Mouse (Mus musculus) forebrain, embryonic 14.5 days (tissue): ENCODE data around the gene Vgll2. TPM values are rescaled to one million over a fixed set of nuclear protein-coding genes. Genes with fewer than 3 reads are reported as not detected.

Experiments used
- ATAC-seq: fragments of 200-750 bp; cut with Nextera tagmentation; 2 replicates; pipeline ENCODE4 v1.8.0; 2017; ENCODE audit warnings: mild to moderate bottlenecking, moderate library complexity
- DNase-seq: peaks from one replicate; pipeline ENCODE4 v3.0.0-alpha.2; 2015; ENCODE audit warnings: low spot score
- H3K27ac ChIP-seq: fragments of 300-500 bp; sonication (generic); 2 replicates; pipeline ENCODE4 v1.5.1; 2014; ENCODE audit warnings: low read depth, mild to moderate bottlenecking, control low read depth, low read length, moderate library complexity
- H3K27me3 ChIP-seq: fragments of 300-500 bp; sonication (generic); replicated peaks from 2 replicates; pipeline ENCODE4 v1.6.1; 2014; ENCODE audit warnings: low read length, control low read depth, mixed read lengths; ENCODE audit not compliant: control insufficient read depth, insufficient read depth
- H3K36me3 ChIP-seq: fragments of 300-500 bp; sonication (generic); 2 replicates; pipeline ENCODE4 v1.6.1; 2014; ENCODE audit warnings: low read length, control low read depth; ENCODE audit not compliant: control insufficient read depth, insufficient read depth
- H3K4me1 ChIP-seq: fragments of 300-500 bp; sonication (generic); 2 replicates; pipeline ENCODE4 v1.6.1; 2014; ENCODE audit warnings: antibody characterized with exemption, low read length, control low read depth; ENCODE audit not compliant: control insufficient read depth, insufficient read depth
- H3K4me2 ChIP-seq: fragments of 300-500 bp; sonication (generic); 2 replicates; pipeline ENCODE4 v1.6.1; 2014; ENCODE audit warnings: mild to moderate bottlenecking, control low read depth, low read length
- H3K4me3 ChIP-seq: fragments of 300-500 bp; sonication (generic); 2 replicates; pipeline ENCODE4 v1.5.1; 2014; ENCODE audit warnings: low read depth, low read length, control low read depth
- H3K9ac ChIP-seq: fragments of 300-500 bp; sonication (generic); 2 replicates; pipeline ENCODE4 v1.6.1; 2014; ENCODE audit warnings: mild to moderate bottlenecking, low read length, control low read depth, moderate library complexity
- H3K9me3 ChIP-seq: fragments of 300-500 bp; sonication (generic); replicated peaks from 2 replicates; pipeline ENCODE4 v1.6.1; 2016; ENCODE audit warnings: low read length, control low read depth, mixed read lengths; ENCODE audit not compliant: control insufficient read depth
- WGBS: fragments of 180-500 bp; shearing (Covaris S2); extraction: QIAGEN DNeasy Blood & Tissue Kit; methylation state at CpG from one replicate; pipeline ENCODE4 v1.1.7; 2014; 5-methylcytosine and 5-hydroxymethylcytosine counted together
- polyA plus RNA-seq: library from polyadenylated mRNA; unstranded; fragments of >200 nt; fragmentation: Nextera tagmentation; extraction: Ambion mirVana; gene quantifications from 2 replicates; pipeline ENCODE4 v1.2.1, GENCODE M21; 2014

The Vgll2 gene
- 1.0 and 1.8 TPM in 2 replicates for polyA plus RNA-seq

DNA sequence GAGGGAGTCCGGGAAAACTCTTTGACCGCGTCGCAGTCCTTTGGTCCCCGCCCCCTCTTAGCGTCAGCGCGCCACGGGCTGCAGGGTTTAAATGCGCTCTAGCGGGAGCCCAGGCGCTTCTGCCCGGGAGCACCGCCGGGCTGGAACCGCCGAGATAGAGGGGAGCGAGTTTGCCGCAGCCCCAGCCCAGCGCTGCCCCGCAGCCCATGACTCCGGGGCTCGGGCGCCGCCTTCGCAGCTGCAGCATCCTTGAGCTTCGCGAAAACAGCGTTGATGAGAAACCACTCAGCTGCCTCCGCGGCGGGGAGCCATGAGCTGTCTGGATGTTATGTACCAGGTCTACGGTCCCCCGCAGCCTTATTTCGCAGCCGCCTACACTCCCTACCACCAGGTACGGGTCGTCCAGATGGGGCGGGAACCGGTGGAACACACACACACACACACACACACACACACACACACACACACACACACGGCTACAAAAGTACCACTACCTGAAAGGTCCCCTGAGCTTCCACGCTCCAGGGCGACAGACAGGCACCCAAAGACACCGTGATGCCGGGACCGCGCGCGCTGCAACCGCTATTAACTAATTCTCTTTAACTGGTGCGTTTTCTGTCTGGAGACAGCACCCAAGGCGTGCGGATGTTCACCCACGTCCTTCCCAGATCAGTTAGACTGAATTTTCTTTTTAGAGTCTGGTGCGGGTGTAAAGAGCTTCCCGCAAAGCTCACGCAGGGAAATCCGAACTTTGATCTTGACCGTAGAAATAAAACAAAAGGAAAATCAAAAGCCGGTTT is at the start of gene Vgll2:
Gene Vgll2 (plus strand): TSS at position 90 of the 800 bp plus-strand sequence.
- WGBS: under 1% methylated on average over 56 of the region's 60 CpGs
- peak within 1 kb of the TSS; percentile 54 for H3K9ac ChIP-seq

DNA sequence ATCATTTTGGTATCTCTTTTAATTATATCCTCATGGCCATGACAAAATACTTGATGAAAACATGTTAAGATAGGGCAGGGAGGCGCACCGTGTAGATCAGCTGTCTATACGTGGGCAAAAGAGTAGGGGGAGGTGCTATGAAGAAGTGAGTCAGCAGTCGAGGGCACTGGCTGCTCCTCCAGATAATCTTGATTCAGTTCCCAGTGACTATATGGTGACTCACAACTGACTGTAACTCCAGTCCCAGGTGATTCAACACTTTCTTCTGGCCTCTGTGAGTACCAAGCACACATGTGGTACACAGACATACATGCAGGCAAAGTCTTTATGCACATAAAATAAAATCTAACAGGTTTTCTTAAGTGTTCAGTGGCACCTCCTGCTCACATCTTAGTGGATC is 47.2 kb upstream of the Vgll2 start:
- Histone ChIP-seq H3K4me2 (no peak overlapping the region), H3K9ac (no peak overlapping the region), H3K9me3 (no peaks in the 10 kb centered on the region), H3K4me1 (no peaks in the 10 kb centered on the region), H3K36me3 (no peaks in the 10 kb centered on the region), H3K27ac (no peak overlapping the region), H3K27me3 (no peaks in the 10 kb centered on the region), H3K4me3 (no peak overlapping the region)
- ATAC-seq (no peak), DNase-seq (no peak)
- WGBS: 86% methylated on average over 4 of the region's 4 CpGs

More for the DNA sequence above, at the start of gene Vgll2:
- peaks cover 4% of the 10 kb centered on the region; the same call in 1 of the 2 replicates for H3K4me1 ChIP-seq
- no peaks in the 10 kb centered on the region for H3K9me3 ChIP-seq
- DNase-seq (peak; percentile 76), ATAC-seq (peak; percentile 87)
- peak within 1 kb of the TSS; percentile 95 for H3K4me2 ChIP-seq
- H3K27ac ChIP-seq: no peak within 1 kb of the TSS
- H3K36me3 ChIP-seq: no peaks in the 10 kb centered on the region
- H3K4me3 ChIP-seq: peak within 1 kb of the TSS; percentile 45
- H3K27me3 ChIP-seq: peaks cover 78% of the 10 kb centered on the region

DNA sequence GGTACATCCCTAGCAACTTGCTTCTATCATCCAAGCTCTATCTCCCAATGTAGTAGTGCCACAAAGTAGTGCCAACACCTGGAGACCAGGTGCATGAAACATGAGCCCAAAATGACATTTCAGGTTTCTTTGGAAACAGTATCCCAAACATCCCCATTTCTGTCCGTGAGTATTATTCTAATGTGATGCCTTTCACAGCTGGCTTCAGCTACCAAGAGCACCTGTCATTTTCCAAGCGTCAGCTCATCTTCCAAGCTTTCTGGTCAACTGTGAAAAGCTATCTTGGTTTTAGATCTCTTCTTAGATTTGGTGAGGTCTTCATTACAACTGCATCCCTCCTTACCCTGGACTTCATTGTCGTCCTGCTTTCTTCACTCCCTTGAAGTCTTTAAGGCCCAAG is 46.7 kb upstream of the Vgll2 start:
- H3K4me2 ChIP-seq: no peak overlapping the region
- no peaks in the 10 kb centered on the region for H3K4me1 ChIP-seq
- ATAC-seq (no peak), DNase-seq (no peak)
- no peak overlapping the region for H3K27ac ChIP-seq
- 85% methylated on average over 3 of the region's 3 CpGs for WGBS
- no peaks in the 10 kb centered on the region for H3K36me3 ChIP-seq
- H3K4me3 ChIP-seq: no peak overlapping the region
- H3K9me3 ChIP-seq: no peaks in the 10 kb centered on the region
- no peak overlapping the region for H3K9ac ChIP-seq
- no peaks in the 10 kb centered on the region for H3K27me3 ChIP-seq

DNA sequence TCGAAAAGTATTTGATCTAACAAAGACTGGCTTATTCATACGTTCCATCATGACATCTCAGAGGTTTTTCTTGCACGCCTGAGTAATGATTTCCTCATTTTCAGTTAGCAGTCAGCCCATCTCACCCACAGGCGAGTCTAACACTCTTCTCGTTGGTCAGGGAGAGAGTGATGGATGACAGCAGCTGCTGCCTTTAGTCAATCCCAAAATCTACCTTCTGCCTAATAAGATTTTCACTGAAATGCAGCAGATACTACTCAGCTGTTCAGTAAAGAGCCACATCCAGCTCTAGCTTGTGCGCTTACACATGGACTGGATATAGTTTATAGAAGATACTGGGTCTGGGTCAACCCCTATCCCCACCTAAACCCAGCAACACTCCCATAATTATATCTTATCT is 40.7 kb upstream of the Vgll2 start:
- 87% methylated on average over 6 of the region's 6 CpGs for WGBS
- Histone ChIP-seq H3K9ac (no peak overlapping the region), H3K27ac (no peak overlapping the region), H3K27me3 (no peaks in the 10 kb centered on the region), H3K4me2 (no peak overlapping the region), H3K4me1 (no peaks in the 10 kb centered on the region), H3K9me3 (no peaks in the 10 kb centered on the region), H3K36me3 (no peaks in the 10 kb centered on the region), H3K4me3 (no peak overlapping the region)
- ATAC-seq: no peak
- no peak for DNase-seq

DNA sequence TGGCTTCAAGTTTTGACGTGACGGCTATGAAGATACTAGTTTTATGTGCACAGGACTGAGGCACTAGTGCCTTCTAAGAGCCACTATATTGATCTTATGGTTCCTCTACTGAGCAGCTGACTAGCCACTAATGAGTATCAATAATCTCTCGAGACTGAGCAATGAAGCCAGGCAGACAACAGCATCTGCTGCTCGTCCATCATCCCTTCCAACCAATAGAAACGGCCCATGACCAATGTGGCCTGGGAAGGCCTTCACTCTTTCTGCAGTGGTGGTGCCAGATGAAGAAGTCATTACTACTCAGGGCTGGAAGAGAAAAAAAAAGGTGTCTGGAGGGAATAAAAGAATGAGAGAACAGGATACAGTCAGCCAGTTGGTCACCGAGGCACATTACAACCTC is 39.9 kb upstream of the Vgll2 start:
- DNase-seq (no peak), ATAC-seq (no peak)
- 89% methylated on average over 6 of the region's 6 CpGs for WGBS
- H3K27ac ChIP-seq: no peak overlapping the region
- H3K9me3 ChIP-seq: no peaks in the 10 kb centered on the region
- H3K4me2 ChIP-seq: no peak overlapping the region
- no peaks in the 10 kb centered on the region for H3K36me3 ChIP-seq
- H3K4me3 ChIP-seq: no peak overlapping the region
- H3K9ac ChIP-seq: no peak overlapping the region
- H3K27me3 ChIP-seq: no peaks in the 10 kb centered on the region
- H3K4me1 ChIP-seq: no peaks in the 10 kb centered on the region

DNA sequence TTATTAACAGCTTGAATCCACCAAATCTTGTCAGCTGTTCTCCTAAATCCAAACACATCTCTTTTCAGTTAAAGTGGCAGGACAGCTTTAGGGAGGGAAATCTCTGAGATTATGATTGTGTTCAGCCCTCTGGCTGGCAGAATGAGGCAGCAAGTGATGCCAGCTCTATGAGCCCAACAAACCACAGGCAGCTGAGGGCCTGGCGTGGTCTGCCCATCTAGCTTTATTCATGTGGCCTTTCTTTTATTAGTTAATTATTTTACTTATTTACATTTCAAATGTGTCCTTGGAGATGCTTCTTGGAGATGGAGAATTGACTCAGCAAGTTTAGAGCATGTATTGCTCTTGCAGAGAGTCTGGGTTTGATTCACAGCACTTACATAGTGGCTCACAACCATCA is 3.8 kb upstream of the Vgll2 start:
- no peak overlapping the region for H3K27ac ChIP-seq
- DNase-seq (no peak), ATAC-seq (no peak)
- H3K4me3 ChIP-seq: no peak overlapping the region
- no peaks in the 10 kb centered on the region for H3K36me3 ChIP-seq
- H3K9ac ChIP-seq: no peak overlapping the region
- peaks cover 38% of the 10 kb centered on the region for H3K27me3 ChIP-seq
- no peaks in the 10 kb centered on the region for H3K9me3 ChIP-seq
- 31% methylated on average over 1 of the region's 1 CpGs for WGBS
- H3K4me1 ChIP-seq: peaks cover 4% of the 10 kb centered on the region; the same call in 1 of the 2 replicates
- H3K4me2 ChIP-seq: no peak overlapping the region

DNA sequence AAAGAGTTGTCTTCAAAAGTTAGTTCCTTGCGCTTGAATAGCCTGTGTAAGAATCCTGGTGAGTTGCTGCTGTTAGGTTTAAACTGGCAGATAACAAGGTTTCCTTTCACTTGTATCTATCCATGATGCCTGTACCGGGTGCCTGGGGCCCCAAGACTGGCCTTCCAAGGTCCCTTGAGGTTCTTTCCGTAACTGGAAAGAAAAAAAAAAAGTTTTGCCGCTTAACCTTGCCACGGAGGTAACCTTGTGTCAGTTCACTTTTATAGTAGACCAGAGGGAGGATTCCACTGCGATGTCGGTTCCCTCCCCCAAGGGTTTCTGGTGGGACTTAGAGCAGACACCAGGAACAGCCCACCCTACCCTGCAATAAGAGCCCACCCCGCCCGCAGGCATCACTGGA is 1.1 kb upstream of the Vgll2 start:
- peak overlapping the region; percentile 45; the same call in 1 of the 2 replicates for H3K4me3 ChIP-seq
- WGBS: 2% methylated on average over 9 of the region's 9 CpGs
- no peaks in the 10 kb centered on the region for H3K36me3 ChIP-seq
- H3K27me3 ChIP-seq: peaks cover 65% of the 10 kb centered on the region
- ATAC-seq: no peak
- H3K27ac ChIP-seq: no peak overlapping the region
- 0 out of 2 replicates have a peak overlapping the region, but pooled peaks have one; percentile 95 for H3K4me2 ChIP-seq
- H3K9me3 ChIP-seq: no peaks in the 10 kb centered on the region
- H3K4me1 ChIP-seq: peaks cover 4% of the 10 kb centered on the region; the same call in 1 of the 2 replicates
- DNase-seq: no peak
- no peak overlapping the region for H3K9ac ChIP-seq

DNA sequence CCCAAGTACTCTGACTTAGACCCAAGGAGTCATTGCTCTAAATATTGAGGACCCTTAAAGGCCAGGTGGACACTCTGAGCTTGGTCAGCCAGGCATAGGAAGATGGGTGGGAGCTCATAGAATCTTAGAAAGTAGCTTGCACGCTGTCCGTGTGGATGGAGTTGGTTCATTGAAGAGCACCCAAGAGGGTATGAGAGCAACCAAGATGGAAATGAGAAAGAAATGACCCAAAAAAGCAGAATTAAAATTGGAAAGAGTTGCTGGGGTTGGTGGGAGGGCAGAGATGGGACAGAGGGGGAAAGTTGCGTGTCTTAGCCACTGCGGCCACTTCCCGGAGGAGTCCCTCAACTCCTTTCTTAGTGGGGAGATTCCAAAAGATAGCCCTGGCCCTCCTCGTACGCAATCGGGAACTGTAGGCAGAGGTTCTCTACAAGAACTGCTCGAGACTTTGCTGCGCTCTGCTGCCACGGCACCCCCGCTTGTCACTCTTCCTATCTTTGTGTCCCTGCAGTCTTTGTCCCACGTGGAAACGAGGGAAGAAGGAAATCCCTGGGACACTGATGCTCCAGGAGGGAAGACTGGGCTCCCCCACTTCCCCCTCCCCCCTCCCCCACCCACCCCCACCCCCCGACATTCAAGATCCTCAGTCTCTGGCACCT is 437 bp upstream of the Vgll2 start:
- Histone ChIP-seq H3K4me1 (peaks cover 4% of the 10 kb centered on the region; the same call in 1 of the 2 replicates), H3K36me3 (no peaks in the 10 kb centered on the region), H3K27me3 (peaks cover 71% of the 10 kb centered on the region), H3K4me3 (peak overlapping the region; percentile 45), H3K4me2 (peak overlapping the region; percentile 95), H3K9ac (peak overlapping the region; percentile 21; the same call in 1 of the 2 replicates), H3K9me3 (no peaks in the 10 kb centered on the region), H3K27ac (no peak overlapping the region)
- DNase-seq (no peak), ATAC-seq (peak; percentile 73)
- WGBS: 1% methylated on average over 13 of the region's 15 CpGs
